Mouse (Mus musculus): ENCODE measurements at regions not wholly inside any gene's neighbourhood (a gene's known extent, or its start where the extent isn't known, plus 50 kb on each side); places are given as distances from the start of the nearest gene placed in this dataset.

DNA sequence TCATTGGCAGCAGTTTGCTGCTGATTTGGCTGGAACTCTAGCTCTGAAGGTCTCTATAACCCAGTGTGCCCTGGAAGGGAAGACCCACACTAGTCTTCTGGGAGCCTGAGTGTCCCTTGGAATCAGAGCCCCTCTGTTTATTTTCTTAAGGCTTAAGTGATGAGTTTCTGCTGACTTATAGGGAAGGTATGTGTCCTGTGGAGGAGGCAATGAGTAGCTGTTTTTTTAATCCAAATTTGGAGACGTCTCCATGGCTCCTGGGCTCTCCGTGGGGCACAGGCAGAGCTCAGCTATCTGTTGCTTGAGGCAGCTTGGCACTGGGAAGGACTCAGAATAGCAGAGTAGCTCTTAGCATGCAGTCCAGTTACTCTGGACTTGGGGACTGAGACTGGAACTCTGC is 146.4 kb downstream of the Ttc32 start:
- DNase-seq = no peak

DNA sequence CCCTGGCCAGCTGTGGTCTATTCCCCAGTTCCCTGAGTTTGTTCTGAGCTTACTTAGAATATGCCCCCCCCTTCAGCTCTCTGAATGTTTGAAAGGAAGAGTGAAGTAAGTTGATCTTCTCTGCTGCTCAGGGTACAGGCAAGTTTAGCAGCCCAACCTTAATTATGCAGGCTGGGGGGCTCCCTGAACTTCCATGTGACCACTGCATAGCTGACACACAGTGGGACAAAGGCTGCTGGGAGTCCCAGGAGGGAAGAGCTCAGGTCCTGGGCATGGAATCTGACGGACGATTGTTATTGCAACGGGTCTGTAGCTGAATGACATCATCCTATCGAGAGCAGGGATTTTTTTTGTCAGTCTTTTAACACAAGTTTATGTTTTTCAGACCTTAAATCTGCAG is 148.8 kb downstream of the Ttc32 start:
- DNase-seq = no peak

DNA sequence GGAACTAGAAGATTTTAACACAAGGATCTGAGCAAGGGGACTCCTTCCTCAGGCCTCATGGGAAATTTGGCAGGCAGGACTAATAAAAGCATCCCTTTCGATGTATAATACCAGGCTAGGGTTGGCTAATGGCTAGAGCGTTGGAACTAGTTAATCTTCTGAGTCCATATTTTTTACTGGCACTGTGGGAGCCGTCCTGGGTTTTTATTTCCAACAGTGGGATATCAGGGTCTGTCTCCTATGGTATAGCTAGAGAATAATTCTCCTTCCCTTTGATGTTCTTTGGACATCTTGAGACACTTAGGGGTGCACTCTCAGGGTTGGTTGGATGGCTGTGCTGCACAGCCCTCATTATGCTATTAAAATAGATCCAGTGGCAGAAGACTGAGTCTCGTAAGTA is 150.9 kb downstream of the Ttc32 start:
- DNase-seq = no peak

DNA sequence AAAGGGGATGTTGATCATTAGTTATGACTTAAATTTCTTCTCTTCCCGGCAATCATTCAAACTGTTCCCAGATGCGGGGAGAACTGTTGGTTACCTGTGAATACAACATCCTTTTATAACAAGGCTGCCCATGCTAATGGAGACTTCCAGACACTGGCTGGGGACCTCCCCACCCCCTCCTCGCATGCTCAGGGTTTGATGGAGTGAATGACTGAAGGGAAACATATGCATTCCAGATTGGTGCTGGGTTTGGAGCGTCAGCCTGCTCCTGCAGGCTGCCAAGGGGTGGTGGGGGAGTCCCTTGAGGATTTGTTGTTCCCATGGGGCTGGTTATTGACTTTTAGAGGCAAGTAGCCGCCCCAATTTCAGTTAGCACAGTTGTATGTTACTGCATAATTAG is 161.9 kb downstream of the Ttc32 start:
- no peak for DNase-seq

DNA sequence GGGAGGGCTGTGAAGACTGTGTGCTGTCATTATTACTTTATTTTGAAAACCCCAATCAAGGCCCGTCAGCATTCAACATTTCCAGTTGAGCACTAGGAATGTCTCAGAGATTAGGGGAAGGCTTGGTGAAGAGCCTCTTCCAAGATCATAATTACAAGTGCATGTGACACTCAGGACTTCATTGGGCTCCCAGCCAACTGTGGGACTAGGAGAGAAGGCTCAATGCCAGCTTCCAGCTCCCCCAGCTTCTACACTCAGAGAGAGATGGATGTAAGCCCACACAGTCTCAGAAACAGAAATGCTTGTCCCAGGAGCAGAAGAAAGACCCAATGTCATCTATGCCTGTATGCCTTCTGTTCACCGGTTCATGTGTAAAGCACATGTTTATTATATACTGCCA is 169.5 kb downstream of the Ttc32 start:
- DNase-seq = no peak

DNA sequence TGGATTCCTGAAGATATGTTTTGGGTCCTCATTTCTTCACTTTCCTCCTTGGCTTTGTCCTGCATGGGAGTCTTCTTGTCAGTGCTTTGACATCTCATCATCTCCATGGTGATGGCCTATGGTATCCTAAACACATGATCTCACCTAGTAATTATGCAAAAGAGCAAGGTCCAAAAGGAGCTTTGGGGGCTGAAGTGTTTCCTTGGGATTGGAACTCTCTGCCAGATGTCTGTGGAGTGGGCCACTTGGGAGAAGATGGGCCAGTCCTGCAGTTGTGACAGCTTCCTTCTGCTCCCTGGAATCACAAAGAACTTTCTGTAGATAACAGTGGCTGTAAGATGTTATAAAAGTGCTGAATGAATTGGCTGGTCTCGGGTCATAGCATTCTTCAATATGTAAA is 182.4 kb downstream of the Ttc32 start:
- no peak for DNase-seq

DNA sequence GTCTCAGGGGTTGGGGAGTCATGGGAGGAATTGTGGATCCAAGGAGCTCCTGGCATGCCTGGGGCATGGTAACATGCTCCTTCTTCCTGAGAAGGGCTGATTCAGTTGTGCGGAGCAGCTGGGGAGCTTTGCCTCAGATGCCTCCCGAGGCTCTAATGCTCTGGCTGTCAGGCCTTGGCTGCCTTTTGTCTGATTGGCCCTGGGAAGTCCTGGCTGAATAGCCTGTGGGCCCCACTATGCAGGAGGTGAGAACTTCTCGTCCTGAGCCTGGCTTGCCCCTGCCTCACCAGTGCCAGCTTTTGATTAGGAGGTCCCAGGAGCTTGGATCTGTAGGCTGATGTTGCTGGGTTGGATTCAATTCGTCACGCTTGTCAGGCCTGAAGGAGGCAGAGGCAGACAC is 195.2 kb downstream of the Ttc32 start:
- no peak for DNase-seq

DNA sequence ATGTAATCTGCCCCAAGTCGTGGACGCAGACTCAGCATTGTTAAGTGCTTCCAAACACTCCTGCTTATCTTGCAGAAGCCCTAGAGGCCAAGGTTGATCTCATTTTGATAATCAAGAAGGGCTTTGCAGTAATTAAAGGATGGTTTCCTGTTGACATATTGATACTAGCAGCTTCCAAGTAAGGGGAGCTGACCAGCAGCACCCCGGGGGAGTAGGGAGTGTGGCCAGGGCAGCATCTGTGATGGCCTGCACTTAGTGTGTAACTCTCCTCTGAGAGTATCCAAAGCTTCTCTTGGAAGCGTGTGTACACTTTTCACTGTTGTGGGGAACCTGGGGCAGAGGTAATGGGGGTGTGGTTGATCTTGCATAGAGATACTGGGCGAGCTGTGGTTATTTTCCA is 198.1 kb downstream of the Ttc32 start:
- DNase-seq = no peak

DNA sequence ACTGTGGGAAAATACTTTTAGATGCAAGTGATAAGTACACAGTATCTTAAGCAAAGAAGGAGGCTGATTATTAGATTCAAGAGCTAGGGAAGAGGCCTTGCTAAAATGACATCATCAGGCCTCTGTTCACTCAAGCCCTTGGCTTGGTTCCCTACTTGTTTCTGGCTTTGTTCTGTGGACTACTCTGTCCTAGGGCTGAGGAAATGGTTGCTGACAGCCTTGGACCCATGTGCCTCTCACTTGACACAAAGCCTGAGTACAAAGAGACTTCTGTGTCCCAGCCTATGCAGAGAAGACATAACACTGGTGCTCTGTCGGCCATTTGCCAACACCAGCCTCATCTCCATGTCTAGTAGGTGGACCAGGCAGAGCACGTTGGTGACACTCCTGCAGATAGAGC is 198.7 kb downstream of the Ttc32 start:
- DNase-seq = no peak

DNA sequence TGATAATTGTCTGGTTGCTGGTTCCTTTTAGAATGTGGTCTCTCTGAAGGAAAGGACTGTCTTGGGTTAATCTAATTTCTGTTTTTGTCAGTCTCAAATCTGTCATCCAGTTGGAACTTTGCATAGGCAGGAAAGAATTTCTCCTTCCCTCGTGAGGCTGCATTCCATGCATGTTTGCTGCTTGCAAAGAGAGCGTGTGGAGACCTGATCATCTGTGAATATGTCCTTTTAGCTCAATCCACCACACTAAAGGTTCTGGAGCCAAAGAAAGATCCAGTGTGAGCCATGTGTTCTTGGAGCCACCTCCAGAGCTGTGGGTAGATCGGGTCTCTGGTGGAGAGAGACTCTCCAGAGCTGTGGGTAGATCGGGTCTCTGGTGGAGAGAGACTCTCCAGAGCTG is 200.2 kb downstream of the Ttc32 start:
- peak in 1 of 2 experiments; percentile 2 for DNase-seq

DNA sequence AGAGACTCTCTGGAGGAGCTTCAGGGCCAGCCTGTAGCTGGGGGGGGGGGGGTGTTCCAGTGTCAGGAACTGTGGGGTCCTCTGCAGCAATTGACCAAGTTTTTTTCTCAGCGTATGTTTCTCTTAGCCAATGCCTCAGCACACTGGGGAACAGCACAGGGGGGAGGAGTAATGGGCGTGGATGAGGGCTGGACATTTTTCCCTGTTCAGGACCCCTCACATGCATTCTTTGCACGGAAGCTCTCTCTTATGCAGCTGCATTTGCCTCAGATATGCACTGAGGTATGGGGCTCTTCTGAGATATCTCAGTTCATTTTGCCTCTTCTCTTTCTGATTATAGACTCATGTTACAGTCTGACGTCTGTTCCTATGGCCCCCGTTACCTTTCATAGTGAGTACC is 200.8 kb downstream of the Ttc32 start:
- no peak for DNase-seq

DNA sequence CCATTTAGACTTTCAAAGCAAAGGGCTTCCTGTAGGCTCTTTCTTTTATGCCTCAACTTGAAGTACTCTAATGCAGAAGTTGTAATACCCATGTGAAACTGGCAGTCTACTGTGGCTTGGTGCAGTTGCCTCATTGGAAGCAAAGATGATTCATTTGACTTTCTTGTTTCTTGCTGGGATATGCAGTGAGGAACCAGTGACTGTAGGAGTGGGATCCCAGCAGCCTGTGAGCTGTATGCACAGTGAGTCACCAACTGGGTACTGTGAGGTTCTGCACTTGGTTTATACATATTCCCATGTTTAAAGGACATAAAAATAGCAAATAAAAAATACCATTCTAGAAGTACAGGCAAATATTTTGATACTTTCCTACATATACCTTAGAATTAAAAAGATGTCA is 202.6 kb downstream of the Ttc32 start:
- no peak for DNase-seq

DNA sequence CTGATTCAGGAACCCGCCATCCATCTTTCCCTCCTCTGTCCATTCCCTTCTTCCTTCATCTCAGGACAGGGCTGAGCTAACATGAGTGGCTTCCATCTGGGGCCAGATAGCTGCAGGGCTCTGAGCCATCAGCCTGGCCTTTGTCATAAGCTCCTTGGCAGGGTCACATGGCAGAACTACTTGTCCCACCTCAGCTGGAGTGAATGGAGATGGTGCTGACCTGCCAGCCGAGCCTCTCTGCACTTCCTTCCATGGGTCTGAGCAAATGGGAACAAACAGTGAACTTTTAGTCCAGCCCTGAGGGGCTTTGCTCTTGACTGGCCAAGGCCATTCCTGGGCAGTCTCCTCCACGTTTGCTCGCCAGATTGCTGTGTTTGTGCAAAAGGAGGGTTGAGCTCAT is 206.1 kb downstream of the Ttc32 start:
- DNase-seq = no peak

DNA sequence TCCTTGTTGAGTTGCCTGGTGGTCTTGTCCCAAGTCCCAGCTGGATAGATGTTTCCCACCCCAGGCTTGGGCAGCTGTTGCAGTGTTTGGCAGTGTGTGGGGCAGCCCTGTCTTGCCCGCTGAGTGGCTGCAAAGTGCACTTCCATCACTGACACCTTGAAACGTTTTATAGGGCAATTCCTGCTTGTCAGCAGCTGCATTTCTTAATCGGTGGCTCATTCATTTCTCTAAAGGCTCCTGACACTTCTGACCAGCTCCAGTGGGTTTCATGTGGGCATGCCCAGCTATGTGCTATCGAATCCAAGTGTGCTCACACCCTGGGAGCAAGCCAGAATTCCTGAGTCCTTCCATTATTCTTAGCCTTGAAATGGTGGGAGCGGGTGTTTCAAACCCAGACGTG is 207.7 kb downstream of the Ttc32 start:
- no peak for DNase-seq

DNA sequence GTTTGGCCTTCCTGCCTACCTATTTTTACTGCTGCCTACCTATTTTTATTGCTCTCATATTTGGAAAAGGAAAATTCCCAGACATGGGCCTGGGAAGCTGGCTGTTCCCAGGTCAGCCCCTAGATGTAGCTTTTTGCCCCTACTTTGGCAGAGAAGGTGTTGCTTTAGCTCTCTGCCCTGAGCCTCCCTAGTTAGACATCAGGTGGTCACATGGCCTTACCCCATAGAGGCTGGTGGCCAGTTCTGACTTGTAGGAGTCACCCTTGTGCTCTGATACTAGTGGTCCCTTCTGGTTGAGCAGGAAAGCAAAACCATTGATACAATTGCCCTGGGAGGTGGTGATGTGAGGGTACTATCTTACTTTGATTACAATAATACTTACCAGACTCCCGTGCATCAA is 208.2 kb downstream of the Ttc32 start:
- no peak for DNase-seq

DNA sequence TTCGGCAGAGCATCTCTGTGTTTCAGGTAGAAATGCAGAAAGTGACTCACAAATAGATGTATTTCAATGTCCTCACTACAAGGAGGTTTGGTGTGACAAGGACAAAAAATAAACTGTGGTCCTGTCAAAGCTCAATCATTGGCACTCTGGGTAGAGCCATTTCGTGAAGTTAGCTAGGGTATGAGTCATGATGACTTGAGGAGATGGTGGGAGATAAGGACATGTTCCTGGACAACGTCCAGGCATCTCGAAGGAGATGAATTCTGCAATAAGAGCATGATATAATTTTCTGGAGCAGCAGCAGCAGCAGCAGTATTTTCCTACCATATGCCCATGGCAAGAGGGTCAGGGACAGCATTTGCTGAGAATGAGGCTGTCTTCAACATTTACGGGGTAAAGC is 217.7 kb downstream of the Ttc32 start:
- no peak for DNase-seq

DNA sequence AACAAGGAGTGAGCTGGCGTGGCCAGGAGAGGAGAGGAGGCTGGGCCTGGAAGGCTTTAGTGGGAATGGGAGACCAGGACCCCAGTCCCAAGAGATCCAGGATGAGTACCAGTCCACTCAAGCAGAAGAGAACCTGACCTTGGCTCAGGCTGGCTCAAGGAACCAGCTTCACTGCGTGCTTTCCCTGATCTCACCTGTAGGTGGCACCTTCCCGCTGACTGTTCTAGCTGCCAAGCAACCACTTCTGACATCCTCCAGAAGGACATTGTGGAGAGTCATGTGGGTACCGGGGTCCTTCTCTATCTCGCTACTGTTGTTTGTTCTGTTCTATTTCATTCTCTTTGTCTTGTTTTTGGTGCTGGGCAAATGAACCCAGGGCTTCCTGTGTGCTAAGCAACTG is 222.0 kb downstream of the Ttc32 start:
- DNase-seq = peak; percentile 28 to 58

DNA sequence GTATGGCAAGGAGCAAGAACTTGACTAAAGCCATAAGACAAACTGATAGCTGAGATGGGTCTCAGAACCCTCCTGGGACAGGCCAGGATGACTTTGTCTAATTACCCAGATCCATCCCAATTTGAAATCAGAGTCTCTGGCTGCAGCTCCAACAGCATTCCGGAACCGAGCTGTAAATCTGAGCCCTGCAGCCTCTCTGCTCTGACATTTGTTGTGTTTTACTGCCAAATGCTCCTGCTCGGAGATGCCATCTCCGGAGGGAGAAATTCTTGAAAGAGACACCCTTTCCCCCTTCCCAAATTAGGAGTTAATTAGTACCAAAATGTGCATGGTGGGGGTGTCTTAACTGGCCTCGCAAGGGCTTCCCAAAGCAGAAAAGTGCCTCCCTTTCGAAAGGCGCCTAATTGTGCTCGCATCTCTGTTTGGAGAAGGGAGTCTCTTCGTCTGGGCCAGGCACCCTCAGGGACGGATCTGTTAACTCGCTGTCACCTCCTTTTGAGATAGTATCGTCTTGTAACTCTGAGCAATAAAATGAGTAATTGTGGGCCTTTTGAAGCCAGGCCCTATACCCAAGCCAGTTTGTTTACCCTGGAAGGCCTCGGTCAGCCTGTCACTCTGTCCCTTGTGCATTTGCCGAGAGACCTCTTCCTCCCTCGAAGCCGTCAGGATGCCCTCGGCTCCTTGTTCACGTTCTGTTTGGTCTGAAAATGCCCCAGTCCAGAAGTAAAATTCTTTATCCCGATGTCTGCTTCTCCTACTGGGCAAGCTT is 223.7 kb downstream of the Ttc32 start:
- DNase-seq = no peak

DNA sequence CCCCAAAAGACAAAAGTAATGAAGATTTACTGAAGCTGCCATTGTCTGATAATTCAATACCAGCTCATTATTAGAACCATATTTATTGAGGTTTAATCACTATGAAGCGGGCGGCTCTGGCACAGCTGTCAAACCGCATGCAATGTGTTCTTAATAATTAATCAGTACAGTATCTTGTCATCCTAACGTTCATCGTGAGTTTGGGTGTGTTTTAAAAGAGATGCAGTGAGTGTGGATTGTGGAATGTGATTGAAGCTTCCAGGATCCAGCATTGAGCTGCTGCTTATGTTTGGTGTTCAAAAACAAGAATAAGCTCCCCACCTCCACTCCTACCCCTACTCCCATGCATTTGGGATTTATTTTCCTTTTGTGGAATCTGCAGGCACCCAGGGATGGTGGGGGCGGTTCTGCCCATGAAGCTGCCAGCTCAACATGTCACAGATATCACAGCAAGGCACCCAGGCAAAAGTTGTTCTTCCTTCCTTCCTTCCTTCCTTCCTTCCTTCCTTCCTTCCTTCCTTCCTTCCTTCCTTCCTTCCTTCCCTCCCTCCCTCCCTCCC is 224.6 kb downstream of the Ttc32 start:
- no peak for DNase-seq

DNA sequence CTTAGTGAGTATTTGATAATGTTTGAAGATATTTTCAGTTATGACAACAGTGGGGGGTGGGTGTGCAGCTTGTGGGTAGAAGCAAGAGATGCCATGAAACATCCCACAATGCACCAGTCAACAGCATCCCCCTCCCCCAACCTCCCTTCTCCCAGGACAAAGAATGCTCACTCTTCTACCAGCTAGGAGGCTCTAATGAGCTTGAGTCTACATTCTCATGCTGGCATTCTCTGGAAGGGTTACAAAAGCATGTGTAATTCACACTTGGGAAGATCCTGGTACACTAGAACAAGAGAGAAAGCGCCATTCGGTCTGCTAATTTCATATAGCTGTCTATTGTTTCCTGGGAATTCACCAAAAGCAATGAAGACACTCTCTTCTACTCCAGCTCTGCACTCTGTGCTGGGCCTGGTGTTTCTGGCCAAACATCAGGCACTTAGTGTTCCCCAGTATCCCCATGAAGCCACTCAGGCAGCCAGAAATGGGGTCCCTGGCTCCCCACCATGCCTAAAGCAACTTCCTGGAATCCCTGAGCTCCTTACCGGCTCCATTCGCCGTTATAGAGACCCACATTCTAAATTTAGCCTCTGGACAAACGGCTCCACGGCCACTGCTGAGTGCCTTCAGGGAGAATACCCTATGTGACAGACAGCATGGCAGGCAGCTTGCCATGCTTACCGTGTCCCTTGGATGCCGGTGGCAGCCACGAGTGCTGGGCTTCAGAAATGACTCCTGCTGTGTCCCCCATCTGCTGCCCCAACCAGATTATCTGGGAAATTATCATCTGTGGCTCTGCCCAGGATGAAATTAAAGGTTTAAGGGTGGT is 226.1 kb downstream of the Ttc32 start:
- peak in 1 of 2 experiments; percentile 3 for DNase-seq

DNA sequence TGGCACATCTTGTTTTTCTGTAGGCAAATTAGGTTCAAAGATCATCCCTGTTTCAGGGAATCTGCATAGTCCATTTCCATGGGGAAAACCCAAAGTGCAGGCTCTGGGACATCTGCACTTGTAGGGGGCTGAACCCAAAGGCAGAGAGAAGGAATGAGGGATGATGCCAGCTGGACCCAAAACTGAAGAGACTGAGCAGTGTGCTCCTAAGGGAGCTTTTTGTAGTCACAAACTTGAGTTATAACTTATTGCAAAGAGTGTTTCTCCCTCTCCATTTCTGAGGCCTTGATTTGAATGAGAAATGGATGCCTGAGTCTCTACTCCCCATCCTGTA is 226.7 kb downstream of the Ttc32 start:
- DNase-seq = peak in 1 of 2 experiments; percentile 8

DNA sequence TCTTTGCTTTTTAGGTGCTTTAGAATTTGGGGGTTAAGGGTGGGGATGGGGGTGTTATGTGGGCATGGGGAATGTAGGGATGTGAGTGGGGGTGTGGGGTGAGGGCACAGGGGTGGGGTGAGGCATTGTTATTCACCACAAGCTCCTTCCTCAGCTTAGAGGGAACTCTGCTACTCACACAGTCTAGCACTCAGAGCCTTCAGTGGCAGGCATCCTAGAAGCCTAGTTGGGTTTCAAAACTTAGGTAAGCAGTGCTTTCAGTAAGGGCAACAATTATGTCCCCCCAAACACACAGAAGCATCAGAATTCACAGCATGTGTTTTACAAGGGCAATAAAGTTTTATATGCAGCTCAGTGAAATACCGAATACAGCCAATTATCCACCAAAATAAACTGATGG is 228.4 kb downstream of the Ttc32 start:
- no peak for DNase-seq

DNA sequence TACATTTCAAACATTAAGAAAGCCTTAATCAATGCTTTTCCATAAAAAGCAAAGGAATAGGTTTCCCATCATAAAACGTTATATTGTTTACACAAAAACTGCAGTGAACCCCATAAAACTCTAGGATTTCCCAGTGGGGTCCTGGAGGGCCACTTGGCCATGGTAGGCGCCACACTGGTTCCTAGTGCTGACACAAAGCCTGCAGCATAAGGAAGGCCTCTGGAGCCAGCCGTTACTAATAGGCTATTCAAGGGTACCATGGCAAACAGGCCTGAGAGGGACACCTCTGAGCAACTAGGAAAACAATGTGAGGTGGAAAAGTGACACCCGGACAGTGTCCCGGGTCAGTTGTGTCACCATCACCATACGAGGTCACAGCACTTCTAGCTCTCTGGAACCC is 231.9 kb downstream of the Ttc32 start:
- DNase-seq = no peak

DNA sequence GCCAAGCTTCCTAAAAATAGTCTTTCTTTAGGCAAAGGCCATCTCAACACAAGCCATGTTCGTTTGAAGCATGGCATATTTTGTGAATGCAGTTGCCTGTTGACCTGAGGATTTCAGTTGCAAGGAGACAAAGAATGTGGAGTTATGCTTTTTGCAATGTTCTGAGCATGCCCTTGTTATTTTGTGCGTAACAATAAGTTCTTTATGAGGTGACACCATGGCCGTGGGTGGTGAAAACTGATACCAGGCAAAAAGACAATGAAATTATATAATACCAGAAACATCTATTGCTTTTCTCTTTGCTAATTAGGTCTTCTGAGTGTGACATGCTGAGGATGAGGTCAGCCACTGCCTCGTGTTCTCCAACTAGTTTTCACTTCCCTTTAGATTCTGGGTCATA is 236.4 kb downstream of the Ttc32 start:
- no peak for DNase-seq

Measured in kidney, adult 8-10 months (tissue).